Mouse (Mus musculus) monocyte, adult 5-6 weeks (primary cell): Measurements from ENCODE around the gene Slc25a33. TPM values are rescaled to one million over a fixed set of nuclear protein-coding genes. Genes with fewer than 3 reads are reported as not detected.
A peak's percentile ranks its signal among the peaks of the same experiment; 100 is the strongest.

Source experiments
- ATAC-seq: fragments of 153-309, 156-312 bp; replicated peaks from 2 replicates; pipeline ENCODE4 v1.8.0; 2017; ENCODE audit warnings: mild to moderate bottlenecking; ENCODE audit not compliant: low TSS enrichment, insufficient number of reproducible peaks, severe bottlenecking, poor library complexity, low FRiP score
- total RNA-seq: library from RNA; stranded (forward); fragments of 200-1000, 200-491, 200-594 nt; gene quantifications from 3 replicates; pipeline ENCODE4 v1.2.3, GENCODE M21; 2017

Gene Slc25a33
- total RNA-seq, 1 experiment from 2014 or later, result 13.1 TPM

- ATAC-seq, result no peak
These were observed 23.1 kb upstream of the Slc25a33 start for GRCm38 (mm10) chr4:149797220-149797610.

GRCm38 (mm10) chr4:149796567-149797219 lies 22.6 kb upstream of the Slc25a33 start:
- no peak for ATAC-seq

- ATAC-seq, result no peak
These were observed 20.9 kb upstream of the Slc25a33 start for GRCm38 (mm10) chr4:149794966-149795477.

GRCm38 (mm10) chr4:149794010-149794338 lies 19.9 kb upstream of the Slc25a33 start:
- no peak for ATAC-seq

DNA sequence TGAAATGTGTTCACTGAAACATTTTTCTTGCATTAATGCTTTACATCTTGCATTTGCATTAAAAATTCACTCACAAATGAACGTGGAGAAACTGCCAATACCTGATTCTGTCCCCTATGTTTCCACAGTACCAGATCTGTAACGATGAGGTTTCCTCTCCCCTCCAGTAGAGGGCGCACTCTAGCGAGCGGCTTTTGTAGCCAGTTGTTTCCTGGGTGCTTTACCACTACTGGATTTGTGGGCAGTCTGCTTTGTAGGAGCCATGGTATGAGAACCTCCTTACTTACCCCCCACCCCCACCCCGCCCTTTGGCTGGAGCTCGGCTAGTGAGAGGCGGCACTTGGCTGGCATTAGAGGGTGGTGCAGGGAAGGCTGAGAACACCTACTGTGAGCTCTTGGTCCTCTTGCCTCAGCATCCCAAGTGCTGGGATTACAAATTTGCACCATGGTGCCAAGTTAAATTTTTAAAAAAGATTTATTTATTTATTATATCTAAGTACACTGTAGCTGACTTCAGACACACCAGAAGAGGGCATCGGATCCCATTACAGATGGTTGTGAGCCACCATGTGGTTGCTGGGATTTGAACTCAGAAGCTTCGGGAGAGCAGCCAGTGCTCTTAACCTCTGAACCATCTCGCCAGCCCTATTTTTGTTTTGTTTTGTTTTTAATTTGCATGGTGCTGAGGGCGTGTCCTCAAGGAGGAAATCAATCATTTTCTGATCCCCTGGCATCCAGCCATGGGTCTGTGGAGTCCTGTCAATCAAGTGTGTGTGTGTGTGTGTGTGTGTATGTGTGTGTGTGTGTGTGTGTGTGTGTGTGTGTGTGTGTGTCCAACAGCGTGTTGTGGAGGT lies 19.3 kb upstream of the Slc25a33 start:
- no peak for ATAC-seq

GRCm38 (mm10) chr4:149792159-149792800 lies 18.2 kb upstream of the Slc25a33 start:
- peak; percentile 76 for ATAC-seq

- no peak for ATAC-seq
These were observed 17.4 kb upstream of the Slc25a33 start for GRCm38 (mm10) chr4:149791470-149791869.

DNA sequence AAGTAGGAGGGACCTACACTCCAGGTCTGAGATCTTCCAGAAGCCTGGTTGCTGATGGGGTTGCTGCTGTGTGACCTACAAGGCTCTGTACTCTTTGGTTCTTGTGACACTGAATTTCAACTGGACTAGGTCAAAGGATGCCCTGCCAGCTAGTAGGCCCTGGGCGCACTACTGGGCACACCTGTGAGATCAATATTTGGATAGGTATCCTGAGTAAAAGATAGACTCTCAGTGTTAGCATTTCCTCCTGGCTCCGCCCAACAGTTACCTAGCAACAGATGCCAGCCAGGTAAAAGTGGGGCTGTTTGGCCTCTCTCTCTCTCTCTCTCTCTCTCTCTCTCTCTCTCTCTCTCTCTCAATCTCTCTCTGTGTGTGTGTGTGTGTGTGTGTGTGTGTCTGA lies 16.9 kb upstream of the Slc25a33 start:
- no peak for ATAC-seq

- ATAC-seq, result peak; percentile 67
These were observed 16.5 kb upstream of the Slc25a33 start for GRCm38 (mm10) chr4:149790546-149790945.

- ATAC-seq, result peak; percentile 33; the same call in 1 of the 2 replicates
These were observed 15.5 kb upstream of the Slc25a33 start for GRCm38 (mm10) chr4:149789421-149790194.

- no peak for ATAC-seq
These were observed 10.8 kb upstream of the Slc25a33 start for GRCm38 (mm10) chr4:149784901-149785300.

DNA sequence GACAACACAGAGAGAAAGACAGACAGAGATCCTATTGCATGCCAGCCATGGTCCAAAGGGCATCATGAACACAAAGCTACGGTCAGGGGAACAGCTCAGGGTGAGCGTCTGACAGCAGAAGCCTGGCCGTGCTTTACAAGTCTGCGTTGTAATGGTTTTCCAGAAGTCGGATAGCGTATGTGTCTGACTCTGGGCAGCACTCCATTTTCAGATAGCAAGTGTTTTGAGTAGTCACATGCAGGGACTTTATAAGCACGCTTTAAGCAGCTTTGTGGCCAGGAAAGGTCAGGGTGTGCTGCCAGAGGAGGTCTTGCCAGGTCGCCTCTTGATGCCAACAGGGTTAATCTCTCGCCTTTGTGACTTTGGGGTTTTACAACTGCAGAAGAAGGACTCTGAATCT lies 10.3 kb upstream of the Slc25a33 start:
- ATAC-seq, result no peak

- no peak for ATAC-seq
These were observed 8.9 kb upstream of the Slc25a33 start for GRCm38 (mm10) chr4:149782975-149783374.

DNA sequence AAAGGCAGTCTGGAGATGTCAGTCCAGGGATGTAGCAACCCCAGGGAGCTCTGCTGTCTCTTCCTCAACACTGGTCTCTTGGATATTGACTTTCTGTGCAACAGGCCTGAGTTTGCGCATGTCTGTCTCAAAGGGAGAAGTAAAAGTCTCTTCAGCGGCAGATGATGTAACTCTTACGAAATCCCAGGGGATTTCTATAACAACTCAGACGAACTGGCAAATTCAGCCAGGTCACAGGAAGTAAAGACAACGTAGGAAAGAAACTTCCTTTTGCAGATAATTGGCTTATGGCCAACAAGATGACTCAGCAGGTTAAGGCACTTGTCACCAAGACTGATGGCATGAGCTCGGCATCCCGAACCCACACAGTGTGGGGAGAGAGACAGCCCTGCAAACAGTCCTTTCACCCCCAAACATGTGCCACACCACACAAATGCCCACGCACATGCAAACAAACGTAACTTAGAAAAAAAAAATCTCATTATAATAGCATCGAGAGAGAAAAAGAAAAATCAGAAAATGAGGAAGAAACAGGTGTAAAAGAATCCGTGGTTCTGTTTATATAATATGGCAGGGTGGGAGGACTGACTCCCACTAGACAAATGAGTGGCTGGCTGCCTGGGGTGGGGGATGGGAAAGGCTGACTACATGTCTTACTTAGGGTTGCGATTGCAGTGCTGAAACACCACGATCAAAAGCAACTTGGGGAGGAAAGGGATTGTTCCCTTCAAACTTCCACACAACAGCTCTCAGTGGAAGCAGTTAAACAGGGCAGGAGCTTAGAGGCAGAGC lies 6.7 kb upstream of the Slc25a33 start:
- ATAC-seq, result peak; percentile 85

DNA sequence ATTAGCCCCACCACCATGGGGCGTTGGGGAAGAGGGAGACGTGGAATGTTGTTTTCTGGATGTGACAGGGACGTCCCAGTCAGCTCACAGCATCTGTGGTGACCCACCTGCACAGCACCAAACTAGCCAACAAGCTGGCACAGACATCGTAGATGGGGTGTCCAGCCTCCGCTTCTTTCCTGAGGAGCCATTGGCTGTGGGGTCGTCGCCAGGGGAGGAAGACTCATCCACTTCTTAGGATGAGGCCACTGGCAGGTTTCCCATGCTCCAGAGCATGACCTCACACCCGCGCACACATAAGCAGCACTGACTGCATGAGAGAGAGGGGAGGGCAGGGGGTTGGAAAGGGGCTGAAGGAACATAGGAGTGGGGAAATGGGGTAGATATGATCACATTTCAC lies 5.9 kb upstream of the Slc25a33 start:
- no peak for ATAC-seq

DNA sequence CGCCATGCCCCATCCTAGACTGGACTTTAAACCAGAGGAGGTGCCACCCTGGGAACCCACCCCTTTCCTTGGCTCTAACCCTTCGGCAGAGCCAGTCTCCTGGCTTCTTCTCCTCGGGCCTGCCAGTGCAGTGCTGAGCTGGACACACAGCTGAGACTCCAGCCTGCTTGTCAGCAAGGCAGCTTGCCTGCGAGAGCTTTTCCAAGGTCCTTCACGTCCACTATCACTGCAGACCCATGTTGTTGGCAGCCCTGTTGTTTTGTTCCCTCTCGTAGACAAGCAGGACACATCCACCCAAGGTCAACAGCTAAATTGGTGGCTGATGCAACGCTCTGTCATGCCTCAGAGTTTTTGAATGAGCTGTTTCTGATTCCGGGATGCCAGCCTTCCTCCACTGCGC lies 3.0 kb upstream of the Slc25a33 start:
- ATAC-seq, result no peak

DNA sequence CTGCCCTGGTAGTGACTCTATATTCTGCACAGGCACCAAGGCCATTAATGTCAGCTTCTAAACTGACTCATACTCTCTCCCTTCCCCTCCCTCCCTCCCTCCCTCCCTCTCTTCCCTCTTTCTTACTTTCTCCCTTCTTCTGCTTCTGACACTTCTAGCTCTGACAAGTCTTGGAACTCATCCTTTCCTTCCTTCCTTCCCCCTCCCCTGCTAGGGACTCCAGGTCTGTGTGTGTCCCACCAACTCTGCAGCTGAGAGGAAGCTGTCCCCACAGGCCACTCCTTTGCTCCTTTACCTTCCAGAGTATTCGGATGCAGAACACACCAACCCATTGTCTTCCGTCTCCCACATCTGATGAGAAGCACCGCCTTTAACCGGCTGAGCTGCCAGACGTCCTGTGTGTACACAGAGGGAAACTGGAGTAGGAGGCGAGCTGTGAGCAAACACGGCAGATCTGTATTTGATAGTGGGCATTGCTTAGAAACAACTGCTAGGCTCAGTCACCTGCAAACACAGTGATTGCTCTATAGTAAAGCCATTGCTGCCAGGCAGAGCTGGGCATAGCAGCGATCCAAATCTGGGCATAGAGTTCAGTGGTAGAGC lies 1.8 kb upstream of the Slc25a33 start:
- no peak for ATAC-seq

- no peak for ATAC-seq
These were observed 1.3 kb upstream of the Slc25a33 start for GRCm38 (mm10) chr4:149775330-149775729.
